Mouse (Mus musculus) testis, adult 2 months (tissue): ENCODE results near the gene Tead2.

Source experiments
- CTCF ChIP-seq: fragments of 200-500 bp; IDR thresholded peaks from 2 replicates; pipeline ENCODE4 v1.5.1; 2012; ENCODE audit warnings: low read depth, mild to moderate bottlenecking, inconsistent platforms, low read length, moderate library complexity; ENCODE audit not compliant: control insufficient read depth, insufficient read depth, insufficient replicate concordance
- POLR2A ChIP-seq: fragments of 200-500 bp; IDR thresholded peaks from 2 replicates; pipeline ENCODE4 v1.6.1; 2012; ENCODE audit warnings: low read depth, mild to moderate bottlenecking, inconsistent platforms, low read length, moderate library complexity; ENCODE audit not compliant: control insufficient read depth

- TF ChIP-seq POLR2A (no peak), CTCF (no peak)
Observed at GRCm38 (mm10) chr7:45193406-45193805, 22.1 kb upstream of the Tead2 start.
